Mouse (Mus musculus): Measurements from ENCODE around the gene Sept11.

DNA sequence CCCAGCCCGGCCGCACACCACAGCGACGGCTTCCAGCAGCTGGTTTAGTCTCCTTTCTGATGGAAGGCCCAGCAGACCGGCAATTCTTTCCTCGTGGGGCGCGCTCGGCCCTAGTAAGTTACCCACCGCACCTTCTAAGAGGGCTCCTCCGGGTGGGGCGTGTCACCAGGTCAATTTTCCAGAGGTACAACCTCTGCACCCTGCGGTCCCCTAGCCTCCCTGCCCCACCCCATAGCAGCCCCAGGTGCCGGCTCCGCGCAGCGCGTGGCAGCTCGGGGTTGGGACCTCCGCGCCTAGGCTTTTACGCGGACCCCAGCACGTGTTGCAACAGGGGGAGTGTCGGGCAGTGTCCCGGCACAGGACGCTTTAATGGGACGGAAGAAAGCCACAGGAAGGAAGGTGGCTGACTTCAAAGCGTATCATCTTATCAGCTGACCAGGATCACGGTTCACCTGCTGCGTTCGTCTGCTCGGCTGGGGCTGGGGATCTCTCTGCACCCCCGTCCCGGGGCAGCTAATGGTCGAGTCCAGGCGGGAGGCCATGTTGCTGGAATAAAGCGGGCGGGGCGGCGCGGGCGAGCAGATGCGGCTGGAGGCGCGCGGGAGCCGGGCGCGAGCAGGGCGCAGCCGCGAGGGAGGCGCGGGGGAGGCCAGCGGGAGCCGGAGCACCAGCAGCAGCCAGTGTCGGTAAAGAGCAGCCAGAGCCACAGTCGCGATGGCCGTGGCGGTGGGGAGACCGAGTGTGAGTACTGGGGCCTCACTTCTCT lies at the start of gene Sept11:
- TF ChIP-seq POLR2A (IDR thresholded peaks at IDR 0.05; ENCODE audit: low read depth, low read length) (peak; percentile 94), CTCF (IDR thresholded peaks at IDR 0.05; ENCODE audit: borderline replicate concordance, insufficient read depth, low read length) (no peak)

Data from embryonic fibroblast, embryonic 13.5 days (primary cell).